28 mouse cellular contexts compared by ENCODE assay signal in the genomic region with DNA sequence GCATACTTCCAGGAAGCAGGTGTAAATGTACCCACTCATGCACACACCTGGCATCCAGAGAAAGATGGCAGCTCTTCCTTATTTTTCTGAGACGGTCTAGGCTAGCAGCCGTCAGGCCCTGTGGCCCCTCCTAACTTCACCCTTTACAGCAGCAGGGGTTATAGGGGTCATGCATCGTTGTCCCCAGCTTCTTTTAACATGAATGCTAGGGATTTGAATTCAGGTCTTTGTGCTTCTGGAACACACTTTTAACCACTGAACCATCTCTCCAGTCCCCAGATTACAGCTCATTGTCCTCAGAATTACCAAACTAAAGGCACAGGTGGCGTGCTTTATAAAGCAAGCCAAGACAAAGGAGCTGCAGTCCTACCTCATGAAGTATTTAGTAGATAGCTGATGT. TPM values are rescaled to one million over a fixed set of nuclear protein-coding genes. Genes with fewer than 3 reads are reported as not detected.
A peak's percentile ranks its signal among the peaks of the same experiment; 100 is the strongest.
DNase-seq lines count a peak whose midpoint lies in the region; ATAC-seq and TF ChIP-seq lines count a peak whose summit lies in the region.
"Had no signal": no experiment of that assay in that cellular context is flagged by ENCODE, and none has a peak within 500 bp of the region (broad histone marks: within the 10 kb centered on the region; RNA-seq: fewer than 3 reads in every experiment).

No protein-coding gene starts in this region.

- no peak overlapping the region for H3K9ac ChIP-seq in midbrain, embryonic 11.5 days (ENCODE audit: low read length)
- no peak overlapping the region for H3K9ac ChIP-seq in midbrain, embryonic 13.5 days (replicated peaks)

- intact Hi-C loops in left cerebral cortex, adult 2 months (cut with DNase I) = no loop called here

- no peak overlapping the region for H3K27ac ChIP-seq in midbrain, embryonic 11.5 days (ENCODE audit: low read depth, low read length)
- H3K27ac ChIP-seq in midbrain, embryonic 13.5 days = no peak overlapping the region
- no peak overlapping the region for H3K27ac ChIP-seq in left cerebral cortex, adult 2 months

- H3K36me3 ChIP-seq in midbrain, embryonic 11.5 days (ENCODE audit: control insufficient read depth, insufficient read depth, low read length) = no peaks in the 10 kb centered on the region
- no peaks in the 10 kb centered on the region for H3K36me3 ChIP-seq in midbrain, embryonic 13.5 days
- H3K36me3 ChIP-seq: G1E had no signal

- H3K4me2 ChIP-seq in midbrain, embryonic 11.5 days = no peak overlapping the region
- no peak overlapping the region for H3K4me2 ChIP-seq in midbrain, embryonic 13.5 days (replicated peaks)

- no peaks in the 10 kb centered on the region for H3K9me3 ChIP-seq in midbrain, embryonic 11.5 days (ENCODE audit: control insufficient read depth, low read length)
- no peaks in the 10 kb centered on the region for H3K9me3 ChIP-seq in midbrain, embryonic 13.5 days

- no peak overlapping the region for H3K4me3 ChIP-seq in midbrain, embryonic 11.5 days (ENCODE audit: low read depth, low read length)
- H3K4me3 ChIP-seq in midbrain, embryonic 13.5 days (replicated peaks) = no peak overlapping the region
- H3K4me3 ChIP-seq in left cerebral cortex, adult 2 months = no peak overlapping the region

- 75% methylated on average over 4 of the region's 4 CpGs for WGBS in midbrain, embryonic 11.5 days
- WGBS in midbrain, embryonic 13.5 days = 80% methylated on average over 4 of the region's 4 CpGs

- no peak for ATAC-seq in midbrain, embryonic 11.5 days (ENCODE audit: low FRiP score)
- no peak for ATAC-seq in midbrain, embryonic 13.5 days
- ATAC-seq: activated CD4-positive, CD25-positive, alpha-beta regulatory T cell, adult 4 months; CD4-positive, CD25-positive, alpha-beta regulatory T cell, adult 4 months; Patski had no signal

- H3K4me1 ChIP-seq in midbrain, embryonic 11.5 days (ENCODE audit: control insufficient read depth, insufficient read depth, low read length) = no peaks in the 10 kb centered on the region
- no peaks in the 10 kb centered on the region for H3K4me1 ChIP-seq in midbrain, embryonic 13.5 days (replicated peaks)

- DNase-seq in midbrain, embryonic 11.5 days (ENCODE audit: low spot score, missing footprints) = peak; percentile 69
- peak; percentile 19 for DNase-seq in ES-CJ7 (ENCODE audit: low read depth, low spot score)
- peak; percentile 57 for DNase-seq in R1 (ENCODE audit: low read depth, low spot score)
- peak; percentile 55 for DNase-seq in ZHBTc4 (ENCODE audit: low read depth, low spot score)
- no peak for DNase-seq in spleen, postnatal 4 days (ENCODE audit: low spot score in 2 of 2)
- no peak for DNase-seq in left cerebral cortex, adult 2 months (ENCODE audit: extremely low spot score in 1 of 2, low spot score in 2 of 2)
- no peak for DNase-seq in kidney, postnatal 4 days
- DNase-seq: adrenal gland, adult 2 months; adrenal gland, adult 8-10 months; adrenal gland, postnatal 10 days; adrenal gland, postnatal 14 days; adrenal gland, postnatal 25 days; adrenal gland, postnatal 36 days; B cell, adult 2 months; cerebellum, adult 11 months; cerebellum, adult 11-12 months; cerebellum, adult 18-20 months; cerebellum, adult 2 months; cerebellum, adult 8-10 months had no signal

- no peaks in the 10 kb centered on the region for H3K27me3 ChIP-seq in midbrain, embryonic 11.5 days (ENCODE audit: control insufficient read depth, insufficient read depth, low read length)
- H3K27me3 ChIP-seq in midbrain, embryonic 13.5 days = no peaks in the 10 kb centered on the region
- H3K27me3 ChIP-seq: CH12.LX, Patski had no signal

- no peak for TF ChIP-seq CTCF in left cerebral cortex, adult 2 months (IDR thresholded peaks at IDR 0.05)

RNA-seq across cellular contexts. Expression of a gene that starts 12.6 kb away (rescaled TPM):
- polyA plus RNA-seq in midbrain, embryonic 11.5 days (2014; fragmentation: Nextera tagmentation; extraction: Ambion mirVana) = 0.10 and 0.15 TPM in 2 replicates
- polyA plus RNA-seq in midbrain, embryonic 13.5 days (2015; fragmentation: Nextera tagmentation; extraction: Ambion mirVana) = 0.08 and 0.19 TPM in 2 replicates
- not detected for total RNA-seq in left cerebral cortex, adult 2 months (2021)
- total RNA-seq: adrenal gland, adult 18-20 months; adrenal gland, adult 8-10 months; adrenal gland, postnatal 10 days; adrenal gland, postnatal 14 days; adrenal gland, postnatal 25 days; adrenal gland, postnatal 36 days; CH12.LX; MEL had no signal
- polyA plus RNA-seq: activated CD4-positive, CD25-positive, alpha-beta regulatory T cell, adult 4 months; adrenal gland, adult 2 months; C2C12; CD4-positive, CD25-positive, alpha-beta regulatory T cell, adult 4 months; G1E; Patski had no signal

Comparison
In these comparisons a context has a peak if more than half of its experiments do, and no peak if none do; other contexts are left out.
1. DNase-seq: peak in midbrain, embryonic 11.5 days (single experiment), ES-CJ7 (single experiment), R1 (single experiment) and ZHBTc4 (single experiment); none in spleen, postnatal 4 days (0 of 2), left cerebral cortex, adult 2 months (0 of 2) and kidney, postnatal 4 days (0 of 2).